Mouse (Mus musculus) neural tube, embryonic 11.5 days (tissue): ENCODE measurements around the gene Plekha7. TPM values are rescaled to one million over a fixed set of nuclear protein-coding genes. Genes with fewer than 3 reads are reported as not detected.

ENCODE experiments used
- ATAC-seq: fragments of 200-750 bp; cut with Nextera tagmentation; 2 replicates; pipeline ENCODE4 v1.8.0; 2017; ENCODE audit warnings: moderate number of reproducible peaks, mild to moderate bottlenecking, moderate TSS enrichment, moderate library complexity; ENCODE audit not compliant: insufficient read depth, low FRiP score, low TSS enrichment
- DNase-seq: peaks from one replicate; pipeline ENCODE4 v3.0.0-alpha.2; 2015; ENCODE audit warnings: low spot score
- H3K27ac ChIP-seq: fragments of 300-500 bp; sonication (generic); 2 replicates; pipeline ENCODE4 v1.5.1; 2014; ENCODE audit warnings: low read depth, mild to moderate bottlenecking, low read length
- H3K27me3 ChIP-seq: fragments of 300-500 bp; sonication (generic); 2 replicates; pipeline ENCODE4 v1.6.1; 2014; ENCODE audit warnings: mild to moderate bottlenecking, low read length, mixed read lengths; ENCODE audit not compliant: control insufficient read depth, insufficient read depth
- H3K36me3 ChIP-seq: fragments of 300-500 bp; sonication (generic); 2 replicates; pipeline ENCODE4 v1.6.1; 2014; ENCODE audit warnings: mild to moderate bottlenecking, low read length, moderate library complexity, mixed read lengths; ENCODE audit not compliant: control insufficient read depth, insufficient read depth
- H3K4me1 ChIP-seq: fragments of 300-500 bp; sonication (generic); 2 replicates; pipeline ENCODE4 v1.6.1; 2014; ENCODE audit warnings: low read length, mixed read lengths; ENCODE audit not compliant: control insufficient read depth, insufficient read depth
- H3K4me2 ChIP-seq: fragments of 300-500 bp; sonication (generic); 2 replicates; pipeline ENCODE4 v1.6.1; 2014; ENCODE audit warnings: low read depth, mild to moderate bottlenecking, moderate library complexity
- H3K4me3 ChIP-seq: fragments of 300-500 bp; sonication (generic); 2 replicates; pipeline ENCODE4 v1.5.1; 2014; ENCODE audit warnings: low read depth, low read length
- H3K9ac ChIP-seq: fragments of 300-500 bp; sonication (generic); 2 replicates; pipeline ENCODE4 v1.6.1; 2014; ENCODE audit warnings: mild to moderate bottlenecking, low read length
- H3K9me3 ChIP-seq: fragments of 300-500 bp; sonication (generic); 2 replicates; pipeline ENCODE4 v1.6.1; 2016; ENCODE audit warnings: low read length; ENCODE audit not compliant: control insufficient read depth
- WGBS: fragments of 180-500 bp; shearing (Covaris S2); extraction: QIAGEN DNeasy Blood & Tissue Kit; methylation state at CpG from one replicate; pipeline ENCODE4 v1.1.7; 2014; 5-methylcytosine and 5-hydroxymethylcytosine counted together
- polyA plus RNA-seq: library from polyadenylated mRNA; unstranded; fragments of >200 nt; fragmentation: Nextera tagmentation; extraction: Ambion mirVana; gene quantifications from 2 replicates; pipeline ENCODE4 v1.2.1, GENCODE M21; 2014

The Plekha7 gene
- polyA plus RNA-seq, 1 experiment from 2014 or later, result 7.3 TPM

- H3K36me3 ChIP-seq, result peaks cover 11% of the 10 kb centered on the region
- no peak for ATAC-seq
- H3K9ac ChIP-seq, result no peak overlapping the region
- H3K9me3 ChIP-seq, result no peaks in the 10 kb centered on the region
- no peak overlapping the region for H3K4me3 ChIP-seq
- no peak overlapping the region for H3K27ac ChIP-seq
- 90% methylated on average over 5 of the region's 5 CpGs for WGBS
- DNase-seq, result no peak
- no peaks in the 10 kb centered on the region for H3K27me3 ChIP-seq
- no peaks in the 10 kb centered on the region for H3K4me1 ChIP-seq
- no peak overlapping the region for H3K4me2 ChIP-seq
Observed at GRCm38 (mm10) chr7:116327901-116328300, 19.7 kb upstream of the Plekha7 start.

- no peaks in the 10 kb centered on the region for H3K4me1 ChIP-seq
- no peak overlapping the region for H3K4me3 ChIP-seq
- no peaks in the 10 kb centered on the region for H3K27me3 ChIP-seq
- WGBS, result 35% methylated on average over 10 of the region's 10 CpGs
- H3K9ac ChIP-seq, result no peak overlapping the region
- no peaks in the 10 kb centered on the region for H3K9me3 ChIP-seq
- no peak overlapping the region for H3K27ac ChIP-seq
- peak; percentile 81 for DNase-seq
- peak; percentile 61; the same call in 1 of the 2 replicates for ATAC-seq
- H3K36me3 ChIP-seq, result no peaks in the 10 kb centered on the region
- no peak overlapping the region for H3K4me2 ChIP-seq
Observed at GRCm38 (mm10) chr7:116323331-116323964, 15.3 kb upstream of the Plekha7 start.

GRCm38 (mm10) chr7:116309456-116309855 lies 1.3 kb upstream of the Plekha7 start:
- no peak overlapping the region for H3K9ac ChIP-seq
- peaks cover 5% of the 10 kb centered on the region; the same call in 1 of the 2 replicates for H3K4me1 ChIP-seq
- peak overlapping the region; percentile 4; the same call in 1 of the 2 replicates for H3K4me3 ChIP-seq
- H3K4me2 ChIP-seq, result peak overlapping the region; percentile 16; the same call in 1 of the 2 replicates
- no peaks in the 10 kb centered on the region for H3K27me3 ChIP-seq
- ATAC-seq, result no peak
- H3K36me3 ChIP-seq, result no peaks in the 10 kb centered on the region
- DNase-seq, result peak; percentile 44
- H3K27ac ChIP-seq, result no peak overlapping the region
- 15% methylated on average over 9 of the region's 9 CpGs for WGBS
- H3K9me3 ChIP-seq, result no peaks in the 10 kb centered on the region

- no peaks in the 10 kb centered on the region for H3K27me3 ChIP-seq
- no peak overlapping the region for H3K27ac ChIP-seq
- ATAC-seq (peak; percentile 8; the same call in 1 of the 2 replicates), DNase-seq (no peak)
- no peaks in the 10 kb centered on the region for H3K9me3 ChIP-seq
- no peaks in the 10 kb centered on the region for H3K36me3 ChIP-seq
- no peak overlapping the region; the same call in none of the 2 replicates for H3K9ac ChIP-seq
- H3K4me3 ChIP-seq, result peak overlapping the region; percentile 72
- WGBS, result 2% methylated on average over 16 of the region's 16 CpGs
- peaks cover 5% of the 10 kb centered on the region; the same call in 1 of the 2 replicates for H3K4me1 ChIP-seq
- H3K4me2 ChIP-seq, result peak overlapping the region; percentile 84
Observed at GRCm38 (mm10) chr7:116308632-116308991, 436 bp upstream of the Plekha7 start.

GRCm38 (mm10) chr7:116307099-116307870 lies 891 bp downstream of the Plekha7 start:
- Histone ChIP-seq H3K27ac (no peak overlapping the region), H3K9me3 (no peaks in the 10 kb centered on the region), H3K4me2 (peak overlapping the region; percentile 84), H3K36me3 (no peaks in the 10 kb centered on the region), H3K9ac (peak overlapping the region; percentile 67), H3K4me1 (peaks cover 5% of the 10 kb centered on the region; the same call in 1 of the 2 replicates), H3K4me3 (peak overlapping the region; percentile 72), H3K27me3 (no peaks in the 10 kb centered on the region)
- under 1% methylated on average over 58 of the region's 63 CpGs for WGBS
- DNase-seq (peak; percentile 86), ATAC-seq (peak; percentile 87)

- 15% methylated on average over 5 of the region's 5 CpGs for WGBS
- Histone ChIP-seq H3K9ac (no peak overlapping the region), H3K36me3 (no peaks in the 10 kb centered on the region), H3K27ac (no peak overlapping the region), H3K27me3 (no peaks in the 10 kb centered on the region), H3K4me2 (peak overlapping the region; percentile 84), H3K4me3 (peak overlapping the region; percentile 72; the same call in 1 of the 2 replicates), H3K9me3 (no peaks in the 10 kb centered on the region), H3K4me1 (peaks cover 5% of the 10 kb centered on the region; the same call in 1 of the 2 replicates)
- DNase-seq (no peak), ATAC-seq (no peak)
Observed at GRCm38 (mm10) chr7:116306601-116307000, 1.6 kb downstream of the Plekha7 start.

- 91% methylated on average over 5 of the region's 5 CpGs for WGBS
- ATAC-seq, result no peak
- no peak overlapping the region for H3K27ac ChIP-seq
- H3K4me3 ChIP-seq, result no peak overlapping the region
- no peak overlapping the region for H3K9ac ChIP-seq
- no peaks in the 10 kb centered on the region for H3K9me3 ChIP-seq
- no peaks in the 10 kb centered on the region for H3K27me3 ChIP-seq
- no peak for DNase-seq
- no peaks in the 10 kb centered on the region for H3K36me3 ChIP-seq
- no peak overlapping the region for H3K4me2 ChIP-seq
- H3K4me1 ChIP-seq, result no peaks in the 10 kb centered on the region
Observed at GRCm38 (mm10) chr7:116301661-116302311, 6.4 kb downstream of the Plekha7 start.

GRCm38 (mm10) chr7:116301144-116301543 lies 7.0 kb downstream of the Plekha7 start:
- Histone ChIP-seq H3K27me3 (no peaks in the 10 kb centered on the region), H3K4me1 (no peaks in the 10 kb centered on the region), H3K36me3 (no peaks in the 10 kb centered on the region), H3K27ac (no peak overlapping the region), H3K4me3 (no peak overlapping the region), H3K9ac (no peak overlapping the region), H3K4me2 (no peak overlapping the region), H3K9me3 (no peaks in the 10 kb centered on the region)
- ATAC-seq (no peak), DNase-seq (no peak)
- WGBS, result 84% methylated on average over 4 of the region's 4 CpGs
